Mouse (Mus musculus) ES-E14 (cell line): ENCODE results near the gene Ralgapa1.

Experiments used
- CHD2 ChIP-seq: IDR thresholded peaks from 2 replicates; pipeline ENCODE4 v1.6.1; 2014; ENCODE audit warnings: mild to moderate bottlenecking, low read depth, low read length, inconsistent platforms
- HCFC1 ChIP-seq: IDR thresholded peaks from 2 replicates; pipeline ENCODE4 v1.6.1; 2012; ENCODE audit warnings: low read length, inconsistent platforms, borderline replicate concordance; ENCODE audit not compliant: insufficient read depth
- MAFK ChIP-seq: IDR thresholded peaks from 2 replicates; pipeline ENCODE4 v1.6.1; 2014; ENCODE audit warnings: mild to moderate bottlenecking, low read depth, low read length, inconsistent platforms; ENCODE audit not compliant: insufficient read depth
- ZNF384 ChIP-seq: IDR thresholded peaks from 2 replicates; pipeline ENCODE4 v1.6.1; 2012; ENCODE audit warnings: low read depth, low read length, inconsistent platforms

GRCm38 (mm10) chr12:55599639-55600502, 221.1 kb downstream of the Ralgapa1 start:
- TF ChIP-seq HCFC1 = peak; percentile 66; the same call in 1 of the 2 replicates
- no peak for TF ChIP-seq ZNF384
- TF ChIP-seq CHD2 = no peak
- TF ChIP-seq MAFK = no peak
